Mouse (Mus musculus) E14TG2a.4 (cell line): ENCODE data around the gene Ajap1.

Experiments used
- CTCF ChIP-seq: conservative IDR thresholded peaks from 2 replicates; pipeline ENCODE4 v1.5.1; 2014; ENCODE audit warnings: low read length
- NANOG ChIP-seq: IDR thresholded peaks from 2 replicates; pipeline ENCODE4 v1.6.1; 2014; ENCODE audit warnings: borderline replicate concordance, low read length, mixed read lengths

- TF ChIP-seq CTCF: peak; percentile 31
- TF ChIP-seq NANOG: no peak
Measured at GRCm38 (mm10) chr4:153344999-153345398, 137.6 kb downstream of the Ajap1 start.
